Mouse (Mus musculus) spleen, postnatal 0 days (tissue): Measurements from ENCODE around the gene Nup153. TPM values are rescaled to one million over a fixed set of nuclear protein-coding genes. Genes with fewer than 3 reads are reported as not detected.

Experiments
- polyA plus RNA-seq: library from polyadenylated mRNA; unstranded; fragments of >200 nt; fragmentation: Nextera tagmentation; extraction: Ambion mirVana; gene quantifications from 2 replicates; pipeline ENCODE4 v1.2.1, GENCODE M21; 2015

The Nup153 gene
- 17.6 and 18.3 TPM in 2 replicates for polyA plus RNA-seq

DNA sequence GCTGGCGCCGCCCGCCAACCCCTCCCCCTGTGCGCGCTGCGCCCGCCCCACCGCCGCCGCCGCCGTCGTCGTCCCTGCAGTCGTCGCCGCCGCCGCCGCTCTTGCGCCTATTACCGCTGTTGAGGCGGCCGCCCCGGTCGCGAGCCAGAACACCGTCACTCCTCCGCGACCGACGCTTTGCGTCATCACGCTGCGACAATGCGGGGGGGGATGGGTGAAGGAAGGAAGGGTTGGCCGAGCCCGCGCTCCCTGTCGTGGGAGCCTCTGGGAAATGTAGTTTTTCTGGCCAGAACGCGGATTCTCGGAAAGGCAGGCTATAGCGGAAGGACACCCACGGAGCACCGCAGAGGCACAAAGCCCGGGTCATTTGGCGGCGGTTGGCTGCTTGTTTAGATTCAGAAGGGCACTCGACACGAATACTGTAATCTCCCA is at the start of gene Nup153:
TSS of gene Nup153 (minus strand) at position 104 of the 432 bp plus-strand sequence.

DNA sequence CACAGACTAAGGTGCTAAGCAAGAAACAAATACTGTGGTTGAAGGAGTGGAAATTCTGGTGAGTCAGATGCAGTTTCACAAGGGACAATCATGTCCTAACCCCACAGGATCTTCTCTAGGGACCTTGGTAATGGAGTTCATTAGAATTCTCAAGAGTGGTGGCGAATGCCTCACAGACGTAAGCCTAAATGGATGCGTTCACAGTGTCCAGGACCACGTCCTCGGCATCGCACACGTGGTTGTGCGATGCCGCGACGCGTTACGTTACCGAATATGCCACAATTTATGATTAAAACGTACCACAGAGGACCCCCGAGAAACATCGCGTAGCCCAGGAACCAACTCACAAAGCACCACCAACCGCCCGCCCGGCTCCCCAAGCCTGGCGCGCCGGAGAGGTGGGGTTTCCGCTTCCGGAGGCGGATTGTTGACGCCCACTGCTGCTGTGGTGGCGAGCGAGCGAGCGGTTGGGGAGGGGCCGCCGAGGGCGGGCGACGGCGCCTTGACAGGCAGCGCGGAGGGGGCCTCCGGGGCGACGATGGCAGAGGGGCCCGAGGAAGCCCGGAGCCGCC is 58.6 kb downstream of the Nup153 start, which contains the start of gene Fam8a1:
TSS of gene Fam8a1 (plus strand) at position 475 of the 572 bp plus-strand sequence.

Other genes with a start within 250 kb of the Nup153 start
- gene Cap2, start 226.1 kb downstream of the Nup153 start, polyA plus RNA-seq: 0.32 and 0.61 TPM in 2 replicates
- gene Fam8a1, start 58.4 kb downstream of the Nup153 start, polyA plus RNA-seq: 5.4 and 5.5 TPM in 2 replicates
- gene Kif13a, start 201.9 kb upstream of the Nup153 start, polyA plus RNA-seq: 5.8 and 7.6 TPM in 2 replicates